Mouse (Mus musculus) kidney, postnatal 0 days (tissue): Measurements from ENCODE around the gene Syce3. TPM values are rescaled to one million over a fixed set of nuclear protein-coding genes. Genes with fewer than 3 reads are reported as not detected.

Experiments used
- ATAC-seq: fragments of 200-750 bp; cut with Nextera tagmentation; replicated peaks from 2 replicates; pipeline ENCODE4 v1.8.0; 2017; ENCODE audit warnings: low read depth, moderate number of reproducible peaks, moderate TSS enrichment, moderate library complexity; ENCODE audit not compliant: low FRiP score
- DNase-seq: peaks from one replicate; pipeline ENCODE4 v3.0.0-alpha.2; 2016; ENCODE audit warnings: low spot score
- H3K27ac ChIP-seq: fragments of 300-500 bp; sonication (generic); 2 replicates; pipeline ENCODE4 v1.5.1; 2014; ENCODE audit warnings: mild to moderate bottlenecking
- H3K27me3 ChIP-seq: fragments of 300-500 bp; sonication (generic); 2 replicates; pipeline ENCODE4 v1.6.1; 2014; ENCODE audit warnings: low read length, mixed read lengths; ENCODE audit not compliant: insufficient read depth
- H3K36me3 ChIP-seq: fragments of 300-500 bp; sonication (generic); 2 replicates; pipeline ENCODE4 v1.6.1; 2014; ENCODE audit warnings: low read length, mixed read lengths; ENCODE audit not compliant: insufficient read depth
- H3K4me1 ChIP-seq: fragments of 300-500 bp; sonication (generic); replicated peaks from 2 replicates; pipeline ENCODE4 v1.6.1; 2014; ENCODE audit warnings: antibody characterized with exemption, low read length, mixed read lengths; ENCODE audit not compliant: insufficient read depth
- H3K4me2 ChIP-seq: fragments of 300-500 bp; sonication (generic); 2 replicates; pipeline ENCODE4 v1.6.1; 2014; ENCODE audit warnings: mild to moderate bottlenecking, low read length, moderate library complexity, mixed read lengths
- H3K4me3 ChIP-seq: fragments of 300-500 bp; sonication (generic); replicated peaks from 2 replicates; pipeline ENCODE4 v1.5.1; 2014; ENCODE audit warnings: low read depth, low read length
- H3K9ac ChIP-seq: fragments of 300-500 bp; sonication (generic); 2 replicates; pipeline ENCODE4 v1.6.1; 2014; ENCODE audit warnings: low read depth, low read length
- H3K9me3 ChIP-seq: fragments of 300-500 bp; sonication (generic); replicated peaks from 2 replicates; pipeline ENCODE4 v1.6.1; 2016; ENCODE audit warnings: low read length, inconsistent platforms, mixed read lengths
- CTCF ChIP-seq: IDR thresholded peaks from 2 replicates; pipeline ENCODE4 v1.5.1; 2016; ENCODE audit warnings: antibody characterized with exemption, low read depth, mild to moderate bottlenecking, moderate library complexity
- WGBS: fragments of 180-500 bp; shearing (Covaris S2); extraction: QIAGEN DNeasy Blood & Tissue Kit; methylation state at CpG from one replicate; pipeline ENCODE4 v1.1.7; 2014; 5-methylcytosine and 5-hydroxymethylcytosine counted together
- polyA plus RNA-seq: library from polyadenylated mRNA; unstranded; fragments of >200 nt; fragmentation: Nextera tagmentation; extraction: Ambion mirVana; gene quantifications from 2 replicates; pipeline ENCODE4 v1.2.1, GENCODE M21; 2015

Gene Syce3
- polyA plus RNA-seq, 1 experiment from 2014 or later: not detected

- no peak for DNase-seq
- Histone ChIP-seq H3K9me3 (no peaks in the 10 kb centered on the region), H3K27ac (no peak within 1 kb of the TSS), H3K4me2 (no peak within 1 kb of the TSS), H3K4me1 (0 out of 2 replicates have a peak, but pooled peaks cover under 1% of the 10 kb centered on the region), H3K4me3 (no peak within 1 kb of the TSS), H3K9ac (no peak within 1 kb of the TSS), H3K27me3 (peaks cover 8% of the 10 kb centered on the region), H3K36me3 (no peaks in the 10 kb centered on the region)
- ATAC-seq: no peak
- WGBS: 87% methylated on average over 7 of the region's 7 CpGs
- no peak for TF ChIP-seq CTCF
These were observed 25.7 kb downstream of the Syce3 start, which contains the start of gene Klhdc7b for GRCm38 (mm10) chr15:89384617-89385016. Gene Klhdc7b (plus strand): TSS chr15:89384917.

- Histone ChIP-seq H3K27me3 (peaks cover 36% of the 10 kb centered on the region), H3K4me2 (peak overlapping the region; percentile 62), H3K9me3 (no peaks in the 10 kb centered on the region), H3K9ac (no peak overlapping the region), H3K36me3 (no peaks in the 10 kb centered on the region), H3K4me3 (peak overlapping the region; percentile 39), H3K4me1 (peaks cover 19% of the 10 kb centered on the region), H3K27ac (no peak overlapping the region)
- TF ChIP-seq CTCF: no peak
- ATAC-seq: no peak
- no peak for DNase-seq
- WGBS: 13% methylated on average over 10 of the region's 10 CpGs
These were observed 30.9 kb downstream of the Syce3 start for GRCm38 (mm10) chr15:89379429-89379828.

GRCm38 (mm10) chr15:89378831-89379401 lies 31.4 kb downstream of the Syce3 start, which contains the start of gene Odf3b:
Gene Odf3b (minus strand): TSS chr15:89379282.
- 1% methylated on average over 30 of the region's 33 CpGs for WGBS
- H3K9ac ChIP-seq: peak within 1 kb of the TSS; percentile 24
- no peak within 1 kb of the TSS for H3K27ac ChIP-seq
- H3K36me3 ChIP-seq: no peaks in the 10 kb centered on the region
- H3K4me2 ChIP-seq: peak within 1 kb of the TSS; percentile 62
- H3K9me3 ChIP-seq: no peaks in the 10 kb centered on the region
- H3K27me3 ChIP-seq: peaks cover 36% of the 10 kb centered on the region
- H3K4me3 ChIP-seq: peak within 1 kb of the TSS; percentile 39
- no peak for TF ChIP-seq CTCF
- H3K4me1 ChIP-seq: peaks cover 24% of the 10 kb centered on the region
- DNase-seq (peak; percentile 44), ATAC-seq (no peak)

GRCm38 (mm10) chr15:89377938-89378828 lies 32.1 kb downstream of the Syce3 start:
- no peak for TF ChIP-seq CTCF
- H3K9me3 ChIP-seq: no peaks in the 10 kb centered on the region
- peaks cover 36% of the 10 kb centered on the region for H3K27me3 ChIP-seq
- DNase-seq: no peak
- H3K36me3 ChIP-seq: no peaks in the 10 kb centered on the region
- peak overlapping the region; percentile 24; the same call in 1 of the 2 replicates for H3K9ac ChIP-seq
- H3K27ac ChIP-seq: no peak overlapping the region
- peaks cover 25% of the 10 kb centered on the region for H3K4me1 ChIP-seq
- 12% methylated on average over 46 of the region's 46 CpGs for WGBS
- no peak for ATAC-seq
- H3K4me3 ChIP-seq: peak overlapping the region; percentile 39
- H3K4me2 ChIP-seq: peak overlapping the region; percentile 62

GRCm38 (mm10) chr15:89377362-89377761 lies 32.9 kb downstream of the Syce3 start:
- Histone ChIP-seq H3K4me3 (no peak overlapping the region), H3K27me3 (peaks cover 36% of the 10 kb centered on the region), H3K27ac (no peak overlapping the region), H3K36me3 (no peaks in the 10 kb centered on the region), H3K9me3 (no peaks in the 10 kb centered on the region), H3K4me1 (peaks cover 33% of the 10 kb centered on the region), H3K4me2 (peak overlapping the region; percentile 25; the same call in 1 of the 2 replicates), H3K9ac (no peak overlapping the region)
- WGBS: 6% methylated on average over 18 of the region's 18 CpGs
- TF ChIP-seq CTCF: no peak
- ATAC-seq (no peak), DNase-seq (peak; percentile 3)

GRCm38 (mm10) chr15:89376957-89377356 lies 33.3 kb downstream of the Syce3 start, which contains the start of gene Tymp:
Gene Tymp (minus strand): TSS chr15:89377039.
- DNase-seq (no peak), ATAC-seq (no peak)
- H3K4me1 ChIP-seq: peaks cover 33% of the 10 kb centered on the region
- H3K9me3 ChIP-seq: no peaks in the 10 kb centered on the region
- no peak for TF ChIP-seq CTCF
- peak within 1 kb of the TSS; percentile 25; the same call in 1 of the 2 replicates for H3K4me2 ChIP-seq
- H3K36me3 ChIP-seq: peaks cover 3% of the 10 kb centered on the region
- H3K4me3 ChIP-seq: no peak within 1 kb of the TSS
- H3K27me3 ChIP-seq: peaks cover 36% of the 10 kb centered on the region
- no peak within 1 kb of the TSS for H3K9ac ChIP-seq
- no peak within 1 kb of the TSS for H3K27ac ChIP-seq
- WGBS: 23% methylated on average over 16 of the region's 16 CpGs
